Mouse (Mus musculus) cerebellum, adult 11-12 months (tissue): ENCODE measurements around the gene Gm3045.

ENCODE experiments used
- DNase-seq: peaks from one replicate; pipeline ENCODE4 v3.0.0; 2022

Gene Gm3045

DNA sequence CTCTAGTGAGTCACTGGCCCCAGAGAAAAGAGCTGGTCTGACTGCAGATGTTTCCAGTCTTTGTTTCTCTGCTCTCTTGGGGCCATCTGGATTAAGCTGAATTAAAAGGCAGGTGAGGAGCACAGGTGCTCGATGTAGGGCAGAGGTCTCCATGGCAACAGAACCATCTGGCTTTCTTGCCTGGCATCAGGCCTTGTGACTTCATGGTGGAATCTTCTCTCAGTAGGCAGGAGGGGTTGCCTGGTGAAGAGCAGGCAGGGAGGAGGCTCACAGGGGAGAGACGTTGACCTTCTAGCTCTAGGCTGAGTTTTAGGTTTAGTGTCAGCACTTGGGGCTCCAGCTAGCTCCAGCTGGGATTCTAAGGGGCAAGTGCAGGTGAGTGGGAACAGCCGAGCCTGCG, at the start of gene Gm3045:
Gene Gm3045 (plus strand): TSS at position 230 of the 400 bp plus-strand sequence.
- peak; percentile 43 for DNase-seq

DNA sequence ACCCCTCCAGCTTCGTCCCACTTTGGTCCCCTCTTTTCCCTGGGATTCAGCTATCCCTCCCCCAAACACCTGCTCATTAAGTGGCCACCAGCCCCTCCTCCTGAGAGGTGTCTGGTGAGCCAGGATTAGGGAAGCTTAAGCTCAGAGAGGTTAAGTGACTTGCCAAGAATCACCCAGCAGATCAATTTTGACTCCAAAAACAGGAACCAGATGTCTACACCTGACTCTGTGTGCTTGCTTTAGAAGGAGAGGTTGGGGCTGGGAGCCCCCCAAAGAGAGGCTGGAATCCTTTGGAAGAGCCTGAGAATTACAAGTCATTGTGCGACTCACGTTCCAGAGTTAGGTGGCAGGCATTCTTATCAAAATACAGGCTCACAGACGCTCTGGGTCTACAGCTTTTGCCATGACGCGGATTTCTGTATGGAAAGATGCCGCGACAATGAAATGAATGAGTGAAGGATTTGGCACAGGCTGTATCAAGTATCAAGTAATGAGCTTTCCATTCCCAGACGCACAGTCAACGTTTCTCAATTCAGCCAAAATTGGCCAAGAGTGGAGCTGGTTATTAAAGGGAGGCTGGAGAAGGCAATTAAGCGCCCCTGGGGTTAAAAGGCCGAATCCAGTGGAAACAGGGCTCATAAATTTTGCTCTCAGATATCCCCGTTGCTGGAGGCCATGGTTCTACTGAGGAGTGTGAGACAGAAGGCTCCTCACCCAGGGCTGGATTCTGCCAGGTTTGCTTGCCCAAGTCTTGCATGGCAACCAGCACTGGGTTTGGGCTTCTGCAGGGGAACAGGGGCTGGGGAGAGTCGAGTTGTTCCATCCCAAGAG, 45.3 kb upstream of the Gm3045 start:
- no peak for DNase-seq

DNA sequence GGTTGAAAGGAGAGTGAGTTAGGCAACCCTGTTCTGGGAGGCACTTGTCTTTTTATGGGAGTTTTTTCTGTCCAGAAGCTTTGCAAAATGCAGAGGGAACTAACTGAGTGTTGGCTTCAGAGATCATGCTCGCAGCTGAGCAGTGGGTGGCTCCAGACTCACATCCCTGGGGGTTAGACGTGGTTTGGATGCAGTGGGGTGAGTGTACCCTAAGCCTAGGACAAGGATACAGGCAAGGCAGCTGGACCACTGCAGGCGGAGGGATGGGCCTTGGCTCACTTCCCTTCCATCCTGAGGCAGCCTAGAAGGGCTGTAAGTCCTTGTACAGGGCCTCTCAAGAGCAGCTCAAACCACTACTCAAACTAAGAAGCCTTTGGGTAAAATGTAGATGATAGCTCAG, 43.0 kb upstream of the Gm3045 start:
- DNase-seq = no peak

DNA sequence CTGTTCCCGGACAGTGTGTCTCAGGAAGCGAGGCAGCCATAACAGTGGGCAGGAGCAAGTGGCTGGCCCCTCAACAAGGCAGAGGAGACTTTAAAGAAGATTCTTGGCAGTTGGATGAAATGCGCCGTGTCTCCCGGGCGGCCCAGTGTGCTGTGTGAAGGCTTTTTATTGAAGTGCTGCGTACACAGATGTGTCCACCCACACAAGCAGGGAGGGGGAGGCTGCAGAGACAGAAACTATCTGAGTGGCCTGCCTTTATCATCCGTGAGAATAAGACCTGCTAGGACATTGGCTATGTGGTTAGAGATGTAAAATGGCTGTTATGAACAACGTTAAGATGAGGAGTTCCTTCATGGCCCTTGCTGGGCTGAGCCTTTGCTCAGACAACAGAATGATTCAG, 40.0 kb upstream of the Gm3045 start:
- no peak for DNase-seq

DNA sequence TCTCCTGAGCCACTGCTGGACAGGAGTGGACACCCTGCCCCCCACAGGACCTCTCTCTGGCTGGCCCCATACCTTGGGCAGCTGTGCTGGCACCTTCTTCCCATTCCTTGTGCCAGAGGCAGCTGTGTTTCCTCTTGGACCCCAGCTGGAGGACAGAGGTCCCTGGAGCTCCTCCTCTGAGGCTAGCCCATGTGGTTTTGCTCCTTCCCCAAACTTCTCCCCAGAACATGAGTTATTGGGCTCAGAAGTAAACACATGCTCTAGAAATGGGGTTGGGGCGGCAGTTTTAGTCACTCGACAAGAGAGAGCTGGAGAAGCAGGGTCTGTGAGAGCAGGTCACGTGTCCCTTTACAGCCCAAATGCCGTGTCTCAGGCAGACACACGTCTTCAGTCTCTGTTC, 39.0 kb upstream of the Gm3045 start:
- DNase-seq = no peak

DNA sequence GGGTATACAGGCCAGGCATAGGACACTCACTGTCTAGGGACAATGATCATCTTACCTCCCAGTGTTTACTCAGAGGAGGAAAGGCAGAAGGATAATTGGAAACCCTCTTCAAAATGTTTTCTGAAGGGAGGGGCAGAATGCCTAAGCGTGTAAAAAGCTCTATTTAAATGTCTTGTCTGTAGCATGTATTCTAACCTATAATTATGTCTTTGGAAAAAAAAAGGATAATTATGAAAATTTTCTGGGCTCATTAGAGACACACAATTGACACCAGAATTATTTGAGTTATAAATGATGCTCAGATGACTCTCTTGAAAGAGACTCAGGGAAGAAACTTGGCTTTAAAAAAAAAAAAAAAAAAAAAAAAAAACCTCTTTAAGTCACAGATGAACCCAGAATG, 38.4 kb upstream of the Gm3045 start:
- DNase-seq = no peak

DNA sequence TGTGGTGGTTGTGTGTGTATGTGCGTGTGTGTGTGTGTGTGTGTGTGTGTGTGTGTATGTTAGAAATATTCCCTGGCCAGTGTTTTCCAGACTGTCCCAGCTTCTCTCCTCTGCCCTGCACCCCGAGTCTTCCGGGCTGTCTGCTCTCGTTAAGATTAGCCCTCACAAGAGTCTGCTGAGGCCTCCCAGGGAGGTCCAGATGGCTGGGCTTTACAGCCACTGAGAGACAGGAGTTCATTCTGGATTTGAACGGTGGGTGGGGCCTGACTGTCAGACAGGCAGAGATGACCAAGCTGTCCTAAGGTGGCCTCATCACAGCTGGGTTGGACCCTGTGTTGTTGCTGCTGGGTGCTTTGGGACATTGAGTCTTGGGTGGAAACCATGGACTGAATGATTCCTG, 28.8 kb upstream of the Gm3045 start:
- DNase-seq = peak; percentile 9

DNA sequence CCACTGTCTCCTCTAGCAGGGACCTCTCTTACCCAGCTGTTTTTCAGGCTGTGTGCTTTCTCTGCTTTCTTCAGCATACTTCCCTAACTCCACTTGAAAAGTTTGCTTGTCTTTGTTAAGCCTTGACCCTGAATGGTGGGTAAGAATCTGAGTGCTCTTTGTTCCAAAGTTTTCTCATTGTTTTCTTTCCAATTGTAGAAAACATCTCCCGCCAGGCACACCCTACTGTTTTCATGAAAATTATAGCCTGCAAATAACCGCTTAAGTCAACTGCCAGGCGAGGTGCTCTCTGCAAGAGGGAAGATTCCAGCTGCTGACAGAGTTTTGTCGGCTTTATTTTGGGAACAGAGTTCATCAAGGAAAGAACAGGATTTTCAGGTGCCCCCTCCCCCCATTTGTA, 25.2 kb upstream of the Gm3045 start:
- DNase-seq = no peak

DNA sequence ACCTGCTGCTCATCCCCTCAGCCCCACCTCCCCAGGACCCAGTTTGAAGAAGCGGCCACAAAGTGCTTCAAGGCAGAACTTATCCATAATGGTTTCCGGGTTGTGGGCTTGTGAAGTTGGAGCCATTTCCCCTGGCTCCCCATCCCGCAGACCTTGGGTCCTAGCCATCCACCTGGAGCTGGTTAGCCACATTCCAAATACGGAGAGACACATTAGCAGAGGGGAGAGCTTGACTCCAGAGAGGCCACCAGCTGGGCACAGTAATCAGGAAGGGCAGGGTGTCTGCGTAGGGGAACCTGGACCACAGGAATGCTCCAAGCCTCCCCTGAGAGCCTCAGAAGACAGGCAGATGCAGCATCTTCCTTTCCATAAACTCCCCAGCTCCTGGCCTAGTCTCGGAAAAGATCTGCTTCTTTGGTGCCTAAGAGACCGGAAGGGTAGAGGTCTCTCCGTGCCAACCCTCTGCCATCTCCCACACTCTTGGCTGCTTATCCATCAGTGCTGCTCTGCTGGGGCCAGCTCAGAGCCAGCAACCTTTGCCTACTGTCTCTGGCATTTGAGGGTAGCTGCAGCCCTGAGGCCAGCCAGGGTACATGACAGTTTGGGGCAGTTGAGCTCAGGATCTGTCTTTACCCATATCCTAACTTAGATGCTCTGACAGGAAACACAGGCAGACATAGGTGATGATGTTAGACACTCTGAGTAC, 22.9 kb upstream of the Gm3045 start:
- DNase-seq = no peak

DNA sequence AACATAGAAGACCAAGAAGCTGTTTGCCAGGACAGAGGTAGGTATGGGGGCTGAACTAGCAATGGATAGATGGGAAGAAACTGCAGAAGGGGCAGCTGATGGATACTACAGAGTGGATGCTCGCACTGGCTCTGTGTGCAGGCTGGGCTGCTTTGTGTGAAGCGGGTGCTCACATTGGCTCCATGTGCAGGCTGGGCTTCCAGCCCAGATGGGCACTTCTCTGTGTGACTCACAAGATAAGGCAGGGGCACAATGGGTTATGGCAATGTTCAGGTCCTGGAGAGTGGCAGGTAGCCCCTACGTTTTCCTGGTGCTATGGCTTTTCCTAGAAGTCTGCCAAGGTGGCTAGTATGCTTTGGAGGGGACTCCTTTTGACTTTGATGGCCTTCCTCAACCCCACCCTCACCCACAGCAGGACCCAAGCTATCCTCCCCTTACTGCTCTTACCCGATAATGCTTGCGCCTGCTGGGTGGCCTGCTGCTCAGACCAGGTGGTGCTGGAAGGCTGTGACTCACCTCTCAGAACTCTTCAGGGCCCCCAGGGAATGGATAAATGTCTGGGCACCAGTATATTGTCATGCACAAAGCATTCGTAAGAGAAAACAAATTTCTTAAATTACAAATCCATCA, 21.8 kb upstream of the Gm3045 start:
- DNase-seq = peak; percentile 28

DNA sequence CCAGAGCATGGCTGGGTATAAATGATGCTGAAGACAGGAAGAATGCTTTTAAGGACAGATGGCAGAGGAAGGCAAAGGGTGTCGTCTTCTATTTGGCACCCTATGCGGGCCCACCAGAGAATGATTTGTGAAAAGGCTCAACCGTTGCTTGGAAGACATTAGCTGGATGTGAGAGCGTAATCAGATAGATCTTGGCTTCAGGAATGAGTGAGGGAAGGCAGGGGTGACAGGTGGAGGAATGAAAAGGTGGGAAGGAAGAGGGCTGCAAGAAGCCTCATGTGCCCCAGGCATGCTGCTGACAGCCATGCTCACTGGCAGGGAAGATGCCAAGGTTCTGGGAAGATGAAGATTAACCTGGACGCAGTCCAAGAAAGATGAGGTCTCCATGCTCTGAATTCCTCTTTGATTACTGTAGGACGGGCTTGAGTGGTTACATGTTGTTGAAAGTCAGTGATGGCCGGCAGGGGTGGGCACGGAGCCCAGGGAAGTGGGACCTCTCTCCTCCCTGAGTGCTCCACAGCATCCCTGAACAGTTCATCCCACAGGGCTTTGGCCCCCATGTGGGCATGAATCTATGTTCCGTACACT, 14.0 kb upstream of the Gm3045 start:
- DNase-seq = no peak

DNA sequence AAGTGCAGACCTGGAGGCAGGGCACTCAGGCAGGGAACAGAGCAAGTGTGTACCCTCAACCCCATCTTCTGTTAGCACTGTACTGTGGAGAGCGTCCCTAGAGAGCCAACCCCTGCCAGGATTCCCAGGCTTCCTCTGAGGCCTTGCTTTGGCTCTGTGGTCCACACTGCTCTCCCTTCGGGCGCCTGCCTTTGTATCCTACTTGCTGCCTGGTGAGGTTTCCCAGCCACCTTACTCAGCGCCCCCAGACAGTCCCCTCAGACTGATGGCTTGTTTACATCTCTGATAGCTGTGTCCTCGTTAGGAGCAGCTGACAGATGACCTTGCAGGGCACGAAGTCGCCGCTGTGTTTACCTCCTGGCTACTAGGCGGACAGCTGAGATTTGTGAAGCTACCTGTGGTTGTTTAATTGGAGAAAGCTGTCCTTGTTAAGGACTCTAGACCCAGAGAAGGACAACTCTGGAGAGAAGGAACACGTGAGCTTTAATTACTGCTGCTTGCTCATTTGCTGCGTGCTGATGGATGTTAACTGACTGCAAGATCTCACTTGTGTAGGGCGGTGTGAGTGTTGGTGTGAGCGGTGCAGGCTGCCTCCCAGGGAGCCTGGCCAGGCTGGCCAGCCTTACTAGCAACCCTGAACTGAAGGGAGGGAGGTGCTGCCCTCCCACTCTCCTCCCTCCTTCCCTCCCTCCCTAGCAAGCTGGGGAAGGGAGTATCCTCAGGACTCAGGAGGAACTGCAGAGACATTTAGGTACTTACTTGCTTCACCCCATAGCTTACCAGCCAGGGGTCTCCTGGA, 7.5 kb upstream of the Gm3045 start:
- DNase-seq = no peak

DNA sequence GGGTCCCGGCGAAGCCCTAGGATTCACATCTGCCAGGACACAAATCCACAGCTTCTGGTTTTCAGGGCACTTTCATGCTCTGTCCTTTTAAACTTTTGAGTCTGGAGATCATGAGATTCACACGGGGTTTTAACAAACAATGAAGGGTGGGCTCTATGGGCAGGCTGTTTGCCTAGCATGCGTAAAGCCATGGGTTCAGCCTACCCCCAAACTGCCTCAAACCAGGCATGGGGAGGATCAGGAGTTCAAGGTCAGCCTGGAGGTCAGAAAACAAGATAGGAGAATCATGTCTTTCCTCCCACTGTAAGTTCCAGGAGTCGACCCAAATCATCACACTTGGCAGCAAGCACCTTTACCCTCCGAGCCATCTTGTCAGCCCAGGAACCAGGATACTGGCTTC, 6.9 kb upstream of the Gm3045 start:
- no peak for DNase-seq

DNA sequence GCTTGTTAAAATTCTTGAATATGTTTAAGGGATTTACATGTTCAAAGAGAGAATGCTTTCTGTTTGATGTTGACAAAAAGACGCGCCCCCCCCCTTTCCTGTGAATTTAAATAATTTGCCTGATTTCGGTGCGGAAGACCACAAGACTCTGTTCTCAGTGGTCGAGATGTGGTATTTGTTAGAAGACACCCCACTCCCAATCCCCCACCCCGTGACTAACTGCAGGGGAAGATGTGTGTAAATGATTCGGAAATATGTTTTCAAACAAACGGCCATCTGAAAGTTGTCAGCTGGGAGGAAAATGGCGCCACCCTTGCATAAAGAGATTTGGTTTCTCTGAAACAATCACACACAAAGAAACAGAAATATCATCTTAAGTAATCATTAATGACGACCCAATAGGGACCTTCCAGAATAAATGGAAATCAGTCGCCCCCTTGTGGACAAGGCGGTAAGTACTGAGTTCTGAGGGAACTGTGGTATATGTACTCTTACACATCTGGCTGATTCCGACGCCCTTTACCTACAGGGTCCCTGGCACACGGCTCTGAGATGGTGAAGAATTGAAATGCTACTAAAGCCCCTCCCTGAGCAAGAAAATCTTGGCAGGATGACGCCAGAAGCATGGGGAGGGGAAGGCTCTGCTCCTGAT, 4.2 kb upstream of the Gm3045 start:
- DNase-seq = no peak

DNA sequence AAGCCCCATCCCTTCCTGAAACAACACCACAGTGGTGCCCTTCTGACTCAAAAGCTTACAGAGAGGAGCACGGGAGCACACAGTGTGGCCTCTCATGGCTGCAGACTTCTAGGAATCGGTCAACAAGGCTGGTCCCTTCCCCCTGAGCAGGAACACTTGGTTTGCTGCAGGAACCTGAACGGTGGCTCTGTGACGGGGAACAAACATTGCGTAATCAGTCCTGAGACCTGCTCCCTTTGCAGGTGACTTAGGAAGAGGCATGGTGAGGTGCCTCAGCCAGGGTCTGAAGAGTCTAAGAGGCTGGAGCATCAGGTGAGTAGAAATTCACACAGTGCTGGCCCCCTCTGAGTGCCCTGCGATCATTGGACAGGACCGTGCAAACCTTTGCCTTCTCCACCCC, 463 bp upstream of the Gm3045 start:
- DNase-seq = no peak

DNA sequence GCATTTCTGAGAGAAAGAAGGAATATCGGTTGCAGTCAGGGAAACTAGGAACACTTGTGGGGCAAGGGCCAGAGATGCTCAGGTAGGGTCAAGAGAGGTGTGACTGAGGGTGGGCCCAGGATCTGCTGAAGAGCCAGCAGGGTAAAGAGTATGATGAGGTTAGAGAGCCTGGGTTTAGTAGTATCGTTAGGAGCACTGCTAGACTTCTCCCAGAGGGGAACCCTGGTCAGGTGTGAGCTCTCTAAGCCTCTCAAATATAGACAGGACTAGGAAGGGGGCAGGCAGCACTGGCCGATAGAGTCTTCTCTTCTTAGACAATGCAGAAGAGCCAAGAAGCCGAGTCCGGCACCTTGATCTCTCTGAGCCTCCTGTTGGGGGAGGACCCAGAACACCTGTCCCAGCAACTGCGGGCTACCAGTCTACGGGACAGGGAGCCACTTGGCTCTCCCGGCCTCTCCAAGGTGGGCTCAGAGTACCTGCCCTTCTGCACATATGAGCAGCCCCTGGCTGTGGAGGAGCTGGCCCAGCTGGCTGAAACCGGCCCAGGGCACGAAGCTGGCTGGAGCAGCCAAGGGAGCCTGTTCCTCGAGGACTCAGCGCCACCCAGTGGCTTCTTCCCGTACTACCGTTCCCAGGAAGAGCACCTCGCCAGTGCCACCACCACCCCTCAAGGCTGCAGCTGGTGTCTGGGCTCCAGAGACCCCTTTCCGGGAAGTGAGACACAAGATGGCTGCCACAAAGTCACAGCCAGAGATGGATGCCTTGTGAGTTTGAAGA, 2.5 kb downstream of the Gm3045 start:
- DNase-seq = peak; percentile 58

DNA sequence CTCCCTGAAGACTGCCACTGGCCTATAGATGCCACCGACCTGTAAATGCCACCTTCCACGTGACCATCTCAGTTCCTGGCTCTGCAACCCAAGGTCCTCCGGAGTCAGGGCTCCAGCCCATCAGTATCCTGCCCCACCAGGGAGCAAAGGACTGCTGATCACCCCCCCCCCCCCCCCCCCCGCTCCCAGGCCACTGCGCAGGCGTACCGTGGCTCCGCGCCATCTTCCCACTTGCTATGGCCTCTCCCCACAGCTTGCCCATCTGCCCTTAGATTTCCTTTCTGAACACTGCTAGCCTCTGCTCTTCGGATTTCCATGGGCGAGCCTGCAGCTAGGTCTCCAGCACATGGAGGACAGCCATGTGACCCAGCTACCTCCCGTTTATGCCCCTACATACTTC, 6.1 kb downstream of the Gm3045 start:
- DNase-seq = peak; percentile 64

DNA sequence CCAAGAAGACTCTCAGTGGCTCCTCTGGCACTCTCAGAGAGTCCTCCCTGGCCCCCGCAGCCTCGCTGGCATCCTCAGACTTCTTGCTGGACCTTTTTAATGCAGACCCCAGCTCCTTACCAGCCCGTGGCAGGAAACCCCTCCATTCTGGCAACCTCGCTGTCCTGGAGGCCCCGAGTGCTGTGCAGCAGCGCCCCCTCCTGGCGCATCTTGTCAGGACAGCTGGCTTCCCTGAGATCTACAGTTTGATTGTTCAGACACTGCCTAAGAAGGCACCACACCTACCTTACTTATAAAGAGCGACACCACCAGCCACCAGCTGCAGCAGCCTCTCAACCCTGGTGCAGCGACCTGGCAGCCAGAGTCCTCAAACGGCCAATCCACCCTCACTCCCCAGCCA, 7.1 kb downstream of the Gm3045 start:
- DNase-seq = peak; percentile 61

DNA sequence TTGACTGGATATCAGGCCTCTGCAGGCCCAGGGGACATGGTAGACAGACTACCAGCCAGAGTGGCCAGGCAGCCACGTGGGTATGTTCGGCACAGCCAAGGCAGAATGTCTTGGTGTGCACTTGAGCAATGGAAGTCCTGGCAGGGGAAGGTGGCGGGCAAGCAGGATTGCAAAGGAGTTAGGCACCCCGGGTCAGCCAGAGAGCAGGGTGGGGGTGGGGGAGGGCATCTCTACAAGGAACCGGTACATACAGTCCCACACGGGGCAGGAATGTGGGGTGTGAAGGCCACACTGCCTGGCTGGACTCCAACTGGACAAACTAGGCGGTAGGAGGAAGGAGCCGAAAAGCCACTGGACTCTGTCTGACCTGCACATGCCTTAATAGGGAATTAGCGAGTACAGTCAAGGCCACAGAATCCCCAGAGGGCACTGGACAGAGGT, 7.9 kb downstream of the Gm3045 start:
- no peak for DNase-seq

DNA sequence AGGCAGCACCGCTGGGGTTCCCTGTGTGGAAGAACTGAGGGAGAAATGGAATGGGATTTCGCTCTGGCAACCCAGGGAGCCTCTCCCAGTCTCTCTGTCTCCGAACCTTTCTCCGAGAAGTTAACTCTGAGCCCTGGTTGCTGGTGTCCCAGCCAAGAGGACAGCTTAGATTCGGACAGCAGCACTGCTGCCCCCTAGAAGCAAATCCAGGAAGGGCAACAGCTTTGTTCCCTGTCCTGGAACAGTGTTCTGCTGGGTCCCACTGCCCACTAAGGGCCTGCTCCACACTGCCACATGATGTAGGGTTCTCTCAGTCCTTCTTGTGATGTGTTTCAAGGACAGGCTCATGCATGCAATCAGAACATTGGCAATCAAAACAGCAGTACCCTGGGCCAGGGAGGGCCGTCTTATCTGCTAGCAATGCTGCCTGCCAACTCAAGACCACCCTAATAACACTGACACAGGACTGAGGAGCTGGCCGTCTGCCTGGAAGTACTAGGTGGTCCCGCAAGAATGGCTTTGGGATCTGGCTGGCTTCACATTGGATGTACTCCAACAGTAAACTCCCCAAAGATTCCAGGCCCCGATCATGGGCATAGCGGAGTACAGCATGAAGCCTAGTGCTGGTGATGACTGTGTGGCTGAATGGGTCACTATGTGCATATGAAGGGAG, 9.4 kb downstream of the Gm3045 start:
- no peak for DNase-seq
